Mouse (Mus musculus) natural killer cell, adult 2 months (primary cell): ENCODE data around the gene Gm29049.
"Not testable (repeated sequence)": the region's sequence is repeated elsewhere in the genome, so short reads cannot be mapped to it uniquely, and the experiment has no call there.

Source experiments
- DNase-seq, 2 experiments: peaks; one replicate each; pipeline ENCODE4 v3.0.0; 2022; ENCODE audit warnings: low spot score in 2 of 2

The Gm29049 gene

DNA sequence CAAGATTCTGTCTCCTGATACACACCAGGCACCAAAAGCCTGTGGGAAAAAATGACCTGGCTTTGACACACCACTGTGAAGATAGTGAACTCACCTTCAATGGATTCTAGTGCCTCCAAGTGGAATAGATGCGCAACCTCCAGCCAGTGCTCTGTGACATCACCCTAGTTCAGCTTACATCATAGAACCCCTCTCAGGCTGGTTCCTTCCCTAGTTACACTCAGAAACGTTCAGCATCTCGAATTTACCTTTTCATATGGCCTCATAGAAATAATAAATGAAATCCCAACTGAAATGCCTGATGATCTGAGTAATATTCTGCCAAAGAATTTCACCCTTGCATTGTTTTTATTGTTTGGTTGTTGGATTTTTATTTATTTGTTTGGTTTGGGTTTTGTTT, at the start of gene Gm29049:
Gene Gm29049 (minus strand): TSS at position 101 of the 400 bp plus-strand sequence.
- DNase-seq = not testable (repeated sequence)
